Mouse (Mus musculus) adipocyte (in vitro differentiated cells): ENCODE results near the gene Grm8.

Source experiments
- DNase-seq: peaks from one replicate; pipeline ENCODE4 v3.0.0-alpha.2; 2016; ENCODE audit warnings: low spot score

Gene Grm8

DNA sequence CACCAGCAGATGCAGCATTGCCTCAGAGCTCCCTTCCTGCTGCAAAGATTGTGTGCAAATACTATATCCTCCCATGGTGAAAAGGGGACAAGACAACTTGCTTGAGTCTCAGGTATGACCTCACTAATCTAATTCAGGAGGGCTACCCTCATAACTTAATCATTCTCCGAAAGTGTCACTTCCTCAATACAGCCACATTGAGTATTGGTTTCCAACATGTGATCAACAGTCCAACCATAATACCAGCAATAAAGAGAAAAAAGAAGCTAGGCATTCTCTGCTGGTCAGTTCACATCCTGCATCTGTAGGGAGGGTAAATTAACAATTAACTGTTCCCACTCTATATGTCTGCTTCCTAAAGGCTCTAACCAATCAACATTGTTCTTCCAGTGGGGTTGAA, 94.2 kb downstream of the Grm8 start:
- no peak for DNase-seq

- DNase-seq = no peak
These were observed 103.0 kb downstream of the Grm8 start for GRCm38 (mm10) chr6:28032006-28032405.

DNA sequence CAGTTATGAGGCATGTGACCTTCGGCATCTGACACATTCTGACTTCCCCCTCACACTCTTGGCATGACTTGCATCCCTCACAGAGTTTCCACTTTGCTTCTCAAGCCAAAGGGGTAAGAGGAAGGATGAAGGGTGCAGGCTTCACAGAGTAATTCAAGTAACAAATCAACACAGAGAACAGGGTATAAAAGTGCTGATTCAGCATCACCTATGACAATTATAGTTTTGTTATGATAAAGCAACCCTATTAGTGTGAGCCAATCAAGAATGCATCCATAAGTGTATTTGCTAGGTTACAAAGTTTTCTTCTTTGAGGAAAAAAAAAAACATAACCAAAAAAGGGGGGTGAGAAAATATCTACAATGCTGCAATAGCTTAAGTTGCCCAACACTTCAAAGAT, 117.3 kb downstream of the Grm8 start:
- DNase-seq = no peak

GRCm38 (mm10) chr6:28007001-28007400, 128.0 kb downstream of the Grm8 start:
- DNase-seq = no peak

- no peak for DNase-seq
These were observed 137.7 kb downstream of the Grm8 start for GRCm38 (mm10) chr6:27997250-27997649.

GRCm38 (mm10) chr6:27991241-27991640, 143.7 kb downstream of the Grm8 start:
- no peak for DNase-seq

DNA sequence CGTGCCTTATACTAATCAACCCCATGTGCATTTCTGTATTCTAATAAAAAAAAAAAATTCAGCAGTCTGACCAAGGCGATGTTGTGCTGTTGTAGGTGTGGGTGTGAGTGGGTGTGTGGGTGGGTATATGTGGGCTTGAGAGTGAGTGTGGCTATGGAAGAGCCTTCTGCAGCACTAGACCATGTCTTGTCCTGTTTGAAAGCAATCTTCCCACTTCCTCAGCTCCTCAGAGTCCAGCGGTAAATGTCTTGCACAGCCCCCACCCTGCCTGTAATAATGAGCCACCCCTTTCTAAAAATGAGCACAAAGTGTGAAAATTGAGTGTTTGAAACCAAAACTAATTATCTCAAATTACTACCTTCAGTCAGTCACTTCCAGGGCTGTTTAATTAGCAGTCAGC, 152.4 kb downstream of the Grm8 start:
- DNase-seq = no peak

- DNase-seq = peak; percentile 7
These were observed 153.0 kb downstream of the Grm8 start for GRCm38 (mm10) chr6:27982021-27982420.

DNA sequence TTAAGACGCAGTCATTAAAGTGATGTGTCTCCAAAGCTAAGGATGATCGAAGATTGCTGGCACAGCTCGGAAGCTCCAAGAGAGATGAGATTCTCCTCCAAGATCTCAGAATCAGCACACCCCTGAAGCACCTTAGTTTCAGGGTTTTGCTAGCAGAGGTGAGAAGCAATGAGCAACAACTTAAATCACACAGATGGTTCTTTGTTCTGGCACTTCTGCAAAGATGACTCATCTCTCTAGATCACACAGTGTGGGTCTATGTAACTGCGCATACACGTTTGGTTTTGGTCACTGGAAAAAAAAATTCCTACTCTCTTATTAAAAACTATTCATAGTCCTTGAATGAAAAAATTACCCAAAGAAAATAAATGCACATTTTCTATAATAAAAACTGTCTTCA, 157.6 kb downstream of the Grm8 start:
- DNase-seq = no peak

DNA sequence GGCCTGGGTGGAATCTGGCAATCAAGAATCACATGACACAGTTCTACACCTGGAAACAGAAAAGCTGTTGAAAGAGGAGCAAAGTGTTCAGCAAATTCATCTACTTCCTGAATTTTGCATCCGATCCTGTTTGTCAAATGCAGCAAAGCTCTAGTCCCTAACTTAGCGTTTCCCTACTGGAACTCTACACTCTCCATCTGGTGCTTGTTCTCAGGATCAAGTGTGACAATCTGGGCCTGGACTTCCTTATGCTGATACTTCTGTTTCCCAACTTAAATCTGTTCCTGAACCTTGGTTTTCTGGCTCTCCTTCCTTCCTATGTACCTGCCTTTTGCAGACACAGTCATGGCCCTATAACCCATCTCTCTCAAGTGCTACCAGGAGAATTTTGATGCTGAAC, 166.1 kb downstream of the Grm8 start:
- DNase-seq = no peak

- DNase-seq = no peak
These were observed 167.9 kb downstream of the Grm8 start for GRCm38 (mm10) chr6:27967037-27967436.

- no peak for DNase-seq
These were observed 169.7 kb downstream of the Grm8 start for GRCm38 (mm10) chr6:27965237-27965636.

GRCm38 (mm10) chr6:27963887-27964286, 171.1 kb downstream of the Grm8 start:
- DNase-seq = no peak

DNA sequence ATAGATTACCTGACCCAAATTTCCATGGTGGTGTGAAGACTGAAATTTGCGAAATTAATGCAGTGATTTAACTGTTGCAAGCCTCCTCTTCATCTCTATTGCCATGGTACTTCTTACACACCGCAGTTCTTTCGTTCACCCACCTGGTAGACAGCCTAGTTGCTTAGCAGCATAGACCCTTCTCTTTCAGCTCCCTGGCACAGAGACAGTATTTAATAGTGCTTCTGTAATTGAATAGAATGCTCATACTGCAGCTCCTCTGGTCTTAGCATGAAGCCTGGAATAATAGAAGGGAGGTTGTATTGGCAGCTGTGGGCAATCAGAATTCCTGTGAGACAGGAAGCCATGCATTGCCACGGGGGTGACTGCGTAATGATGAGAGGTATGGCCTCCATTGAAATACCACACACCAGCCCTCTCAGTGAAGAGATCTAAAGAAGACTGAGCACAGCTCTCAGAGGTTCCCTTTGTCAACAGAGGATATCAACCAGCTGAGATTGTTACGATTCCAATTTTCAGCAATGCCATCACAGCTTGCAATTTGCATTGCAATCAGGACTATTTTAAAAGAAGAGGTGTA, 178.6 kb downstream of the Grm8 start:
- DNase-seq = no peak

DNA sequence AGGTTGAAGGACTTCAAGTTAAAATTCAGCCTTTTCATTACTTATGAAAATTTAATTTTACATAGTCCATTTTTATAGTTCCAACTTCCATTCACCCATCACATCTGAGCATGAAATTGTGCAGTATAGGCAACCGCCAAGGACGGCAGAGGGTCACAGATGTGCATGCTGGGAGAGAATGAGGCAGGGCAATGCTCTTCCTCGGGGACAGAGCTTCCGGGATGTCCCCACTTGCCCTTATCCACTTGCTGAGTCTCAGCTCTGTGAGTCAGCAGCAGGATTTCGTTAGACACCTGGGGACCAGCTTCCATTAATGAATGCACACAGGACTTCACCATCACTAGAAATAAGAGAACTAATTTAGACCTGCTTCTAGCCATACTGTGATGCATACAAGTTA, 183.5 kb downstream of the Grm8 start:
- DNase-seq = no peak

DNA sequence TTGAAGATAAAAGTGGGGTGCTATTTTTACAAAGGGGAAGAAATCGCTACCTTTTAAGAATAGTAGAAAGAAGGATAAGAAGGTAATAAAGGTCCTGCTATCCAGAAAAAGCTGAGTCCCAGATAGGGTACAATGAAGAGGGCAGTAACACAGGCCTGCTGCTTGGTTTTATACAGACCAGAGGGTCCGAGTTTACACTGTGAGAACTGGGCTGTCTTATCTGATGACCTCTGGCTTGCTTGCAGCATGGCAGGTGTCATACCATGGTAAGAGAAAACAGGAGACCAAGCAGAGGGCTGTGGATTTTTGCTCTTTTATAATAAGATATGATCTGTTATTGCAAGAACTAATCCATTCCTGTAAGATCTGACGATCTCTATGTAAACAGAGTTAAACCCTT, 206.9 kb downstream of the Grm8 start:
- DNase-seq = no peak

DNA sequence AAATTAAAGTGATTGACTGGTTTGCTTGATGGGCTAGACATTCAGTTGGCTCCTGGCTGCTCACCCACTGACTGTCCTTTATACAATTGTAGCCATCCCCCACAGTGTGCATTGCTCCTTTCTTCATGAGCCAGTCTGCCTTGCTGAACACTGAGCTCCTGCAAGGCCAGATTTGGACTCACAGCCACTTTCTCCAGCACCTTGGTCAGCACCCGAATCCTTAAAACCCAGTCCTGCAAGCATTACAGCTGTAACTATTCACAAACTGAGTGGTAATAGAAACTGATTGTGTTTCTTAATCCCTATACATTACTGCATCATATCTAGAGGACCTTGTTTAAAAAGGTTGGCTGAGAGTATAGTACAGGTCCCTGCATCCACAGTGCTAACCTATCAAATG, 221.7 kb downstream of the Grm8 start:
- DNase-seq = no peak

DNA sequence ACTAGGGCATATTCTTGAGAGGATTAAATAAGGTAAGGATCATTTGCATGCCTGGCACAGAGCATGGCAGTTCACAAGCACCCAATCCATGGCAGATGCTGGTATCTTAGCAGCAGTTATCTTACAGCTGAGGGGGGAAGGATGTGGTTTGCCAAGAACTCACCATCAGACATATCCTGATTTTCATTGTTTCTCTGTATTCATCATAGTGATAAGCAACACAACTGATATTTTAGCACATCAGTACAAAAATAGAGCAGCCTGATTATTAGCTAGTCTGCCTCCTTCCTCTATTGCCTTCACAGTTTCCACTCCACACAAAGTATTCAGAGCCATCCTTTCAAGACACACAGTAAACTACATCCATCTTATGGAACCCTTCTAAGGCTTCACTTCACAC, 230.6 kb downstream of the Grm8 start:
- no peak for DNase-seq

DNA sequence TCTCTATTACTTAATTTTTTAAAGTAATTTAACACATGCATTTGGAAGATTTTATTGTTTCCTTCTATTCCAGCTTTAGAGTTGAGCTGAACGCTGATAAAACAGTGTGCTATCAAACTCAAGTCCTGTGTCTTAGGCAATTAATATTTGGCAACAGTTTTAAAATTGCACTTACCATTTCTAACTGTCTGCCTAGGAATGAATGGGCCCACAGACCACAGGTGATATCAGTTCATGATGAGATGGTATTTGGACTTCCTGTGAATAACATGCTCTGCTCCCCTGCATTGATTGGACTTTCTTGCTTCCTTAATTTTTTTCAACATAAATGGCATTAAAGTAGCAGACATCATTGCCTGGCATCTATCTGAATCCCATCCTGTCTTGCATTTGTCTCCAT, 232.8 kb downstream of the Grm8 start:
- DNase-seq = no peak

DNA sequence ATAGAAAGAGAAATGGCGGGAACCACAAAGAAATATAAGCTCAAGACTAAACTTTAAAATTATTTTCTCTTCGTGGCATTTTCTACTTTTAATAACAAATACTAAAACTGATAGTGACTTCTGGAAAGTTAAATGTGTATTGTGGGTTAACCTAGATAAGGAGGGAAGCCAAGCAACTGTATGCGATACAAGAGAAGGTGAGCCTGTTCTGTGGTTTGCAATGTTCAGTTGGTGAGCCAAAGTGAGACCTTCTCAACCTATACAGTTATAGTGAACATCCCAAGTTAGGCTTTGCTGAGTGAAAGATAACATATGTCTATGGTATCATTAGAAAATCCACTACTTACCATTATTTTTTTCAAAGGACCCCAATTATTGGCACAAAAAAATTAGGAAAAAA, 233.6 kb downstream of the Grm8 start:
- no peak for DNase-seq

DNA sequence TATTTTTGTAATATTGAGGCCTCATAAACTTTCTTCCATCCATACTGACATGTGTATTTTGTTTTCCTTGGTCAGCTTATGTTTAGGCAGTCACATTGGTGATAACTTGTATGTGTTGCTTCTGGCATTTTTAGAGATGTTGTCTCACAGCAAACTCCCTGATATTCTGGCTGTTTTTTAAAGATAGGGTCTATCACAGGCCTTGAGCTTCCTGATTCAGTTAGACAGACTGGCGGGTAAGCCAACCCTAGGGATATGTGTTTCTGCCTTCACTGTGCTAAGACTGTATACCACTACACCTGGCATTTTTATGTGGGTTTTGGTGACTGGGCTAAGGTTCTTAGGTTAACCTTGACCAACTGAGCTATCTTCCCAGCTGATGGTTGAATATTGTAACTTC, 239.8 kb downstream of the Grm8 start:
- DNase-seq = no peak

- no peak for DNase-seq
These were observed 242.1 kb downstream of the Grm8 start for GRCm38 (mm10) chr6:27892886-27893285.

- DNase-seq = no peak
These were observed 246.6 kb downstream of the Grm8 start for GRCm38 (mm10) chr6:27888391-27888790.

GRCm38 (mm10) chr6:27887922-27888321, 247.1 kb downstream of the Grm8 start:
- no peak for DNase-seq

DNA sequence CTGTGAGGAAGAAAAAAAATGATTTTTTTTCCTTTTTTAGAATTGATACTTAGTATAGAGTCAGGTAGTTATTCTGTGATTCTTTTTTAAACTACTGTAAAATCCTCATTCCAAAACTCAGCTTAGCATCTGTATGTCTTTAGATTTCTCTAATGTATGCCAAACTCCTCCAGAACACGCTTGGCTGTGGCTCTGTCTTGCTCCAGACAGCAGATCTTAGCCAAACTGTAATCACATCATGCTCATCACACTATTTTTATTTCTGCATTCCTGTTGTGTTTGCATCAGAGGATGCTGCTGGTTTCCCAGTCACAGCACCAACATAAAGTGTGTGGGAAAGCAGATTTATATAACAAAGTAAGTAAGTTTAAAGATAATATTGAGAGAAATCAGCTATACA, 249.2 kb downstream of the Grm8 start:
- no peak for DNase-seq
